Mouse (Mus musculus): Measurements from ENCODE around the gene Evc.

GRCm38 (mm10) chr5:37363284-37363683 is 26.6 kb upstream of the Evc start:
- TF ChIP-seq POLR2A (IDR thresholded peaks at IDR 0.05; ENCODE audit: extremely low read depth, insufficient read depth, low read length) (no peak), CTCF (IDR thresholded peaks at IDR 0.05; ENCODE audit: low read depth, low read length) (no peak)

Measured in liver, adult 2 months (tissue).